Comparison of ENCODE assay signal across 9 mouse cellular contexts in the genomic region with DNA sequence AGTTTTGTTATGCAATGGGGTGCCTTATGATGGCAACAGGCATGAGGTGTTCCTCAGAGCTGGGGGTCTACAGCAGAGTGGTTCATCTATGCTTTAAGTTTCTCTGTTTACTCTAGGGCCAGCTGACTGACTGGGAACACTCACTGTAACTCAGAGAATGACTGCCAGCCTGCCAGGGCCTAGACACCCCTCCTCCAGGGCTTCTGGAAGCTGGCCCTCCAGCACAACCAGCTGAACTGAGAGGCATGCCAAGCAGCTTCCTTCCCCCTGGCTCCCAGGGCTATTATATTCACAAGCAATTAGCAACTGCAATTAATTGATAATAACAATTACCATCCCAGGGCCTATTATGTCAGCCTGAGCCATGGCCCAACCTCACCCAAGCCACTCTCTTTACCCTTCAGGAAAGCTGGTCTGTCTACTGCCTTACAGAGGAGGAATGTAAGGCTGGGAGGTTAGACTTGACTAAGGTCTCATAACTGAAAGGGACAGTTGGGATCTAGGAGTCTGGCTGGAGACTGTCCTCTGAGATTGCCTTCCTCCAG. TPM values are rescaled to one million over a fixed set of nuclear protein-coding genes. Genes with fewer than 3 reads are reported as not detected.
DNase-seq lines count a peak whose midpoint lies in the region; ATAC-seq lines count a peak whose summit lies in the region.
"Had no signal": no experiment of that assay in that cellular context is flagged by ENCODE, and none has a peak within 500 bp of the region (broad histone marks: within the 10 kb centered on the region; RNA-seq: fewer than 3 reads in every experiment).

No protein-coding gene starts in this region.

- DNase-seq in right cerebral cortex, adult 18-20 months = peak; percentile 56
- no peak for DNase-seq in right cerebral cortex, postnatal 36 days (ENCODE audit: low spot score in 2 of 2)
- no peak for DNase-seq in hindbrain, embryonic 11.5 days (ENCODE audit: low spot score)
- peak; percentile 12 for DNase-seq in lung, postnatal 14 days
- peak; percentile 20 for DNase-seq in right cerebral cortex, postnatal 25 days
- DNase-seq in ovary, postnatal 14 days (ENCODE audit: low spot score) = no peak
- DNase-seq in thymus, postnatal 14 days = no peak
- DNase-seq in kidney, adult 18-20 months = no peak
- DNase-seq: cerebellum, adult 11 months had no signal

- no peaks in the 10 kb centered on the region for H3K9me3 ChIP-seq in hindbrain, embryonic 11.5 days (ENCODE audit: control insufficient read depth, low read length)

- ATAC-seq in hindbrain, embryonic 11.5 days (ENCODE audit: low FRiP score) = peak; percentile 31

- no peaks in the 10 kb centered on the region for H3K36me3 ChIP-seq in hindbrain, embryonic 11.5 days (ENCODE audit: control insufficient read depth, insufficient read depth, low read length)

- no peak overlapping the region for H3K9ac ChIP-seq in hindbrain, embryonic 11.5 days (ENCODE audit: low read depth, low read length)

- no peak overlapping the region for H3K4me2 ChIP-seq in hindbrain, embryonic 11.5 days (replicated peaks; ENCODE audit: low read depth, low read length)

- H3K27me3 ChIP-seq in hindbrain, embryonic 11.5 days (ENCODE audit: control insufficient read depth, insufficient read depth, low read length) = no peaks in the 10 kb centered on the region

- no peak overlapping the region for H3K4me3 ChIP-seq in hindbrain, embryonic 11.5 days (ENCODE audit: low read depth, low read length)

- H3K4me1 ChIP-seq in hindbrain, embryonic 11.5 days (replicated peaks; ENCODE audit: control insufficient read depth, insufficient read depth, low read length) = peaks cover 7% of the 10 kb centered on the region

- H3K27ac ChIP-seq in hindbrain, embryonic 11.5 days (ENCODE audit: low read depth, low read length) = no peak overlapping the region

RNA-seq across cellular contexts. Expression of a gene that starts 41.0 kb away (rescaled TPM):
- 4.9 and 5.9 TPM in 2 replicates for polyA plus RNA-seq in hindbrain, embryonic 11.5 days (2014; fragmentation: Nextera tagmentation; extraction: Ambion mirVana)

Comparison
In these comparisons a context has a peak if more than half of its experiments do, and no peak if none do; other contexts are left out.
1. DNase-seq: peak in right cerebral cortex, adult 18-20 months (single experiment), lung, postnatal 14 days (single experiment) and right cerebral cortex, postnatal 25 days (single experiment); none in right cerebral cortex, postnatal 36 days (0 of 2), hindbrain, embryonic 11.5 days (single experiment), ovary, postnatal 14 days (single experiment), thymus, postnatal 14 days (single experiment) and kidney, adult 18-20 months (single experiment).